Mouse (Mus musculus): Measurements from ENCODE around the gene Rabep2.

The Rabep2 gene

GRCm38 (mm10) chr7:126448481-126448880, 19.9 kb downstream of the Rabep2 start:
- H3K27me3 ChIP-seq (ENCODE audit: control insufficient read depth, insufficient read depth, low read length, poor library complexity, severe bottlenecking): no peaks in the 10 kb centered on the region
- DNase-seq (ENCODE audit: low read depth, low spot score): no peak
- peaks cover 13% of the 10 kb centered on the region for H3K36me3 ChIP-seq (ENCODE audit: control insufficient read depth, insufficient read depth, low read length, poor library complexity, severe bottlenecking)

GRCm38 (mm10) chr7:126449991-126450390, 21.4 kb downstream of the Rabep2 start:
- DNase-seq (ENCODE audit: low read depth, low spot score): no peak
- H3K36me3 ChIP-seq (ENCODE audit: control insufficient read depth, insufficient read depth, low read length, poor library complexity, severe bottlenecking): peaks cover 8% of the 10 kb centered on the region
- no peaks in the 10 kb centered on the region for H3K27me3 ChIP-seq (ENCODE audit: control insufficient read depth, insufficient read depth, low read length, poor library complexity, severe bottlenecking)

DNA sequence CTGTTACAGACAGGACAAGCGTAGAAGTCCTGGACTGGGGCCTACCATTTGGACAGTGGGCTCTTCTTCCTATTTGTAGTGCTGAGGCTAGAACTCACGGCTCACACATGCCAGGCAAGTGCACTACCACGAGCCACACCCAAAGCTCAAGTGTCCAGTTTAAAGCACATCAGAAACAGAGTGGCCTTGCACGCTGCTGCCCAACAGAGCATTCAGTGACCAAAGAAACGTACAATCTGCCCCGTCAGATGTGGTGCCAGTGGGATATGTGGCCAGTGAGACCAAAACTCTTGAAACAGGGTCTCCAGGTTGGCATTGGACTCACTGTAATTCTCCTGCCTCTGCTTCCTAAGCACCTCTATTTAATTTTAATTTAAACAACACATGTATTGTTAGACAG, 22.1 kb downstream of the Rabep2 start:
- Histone ChIP-seq H3K27me3 (ENCODE audit: control insufficient read depth, insufficient read depth, low read length, poor library complexity, severe bottlenecking) (no peaks in the 10 kb centered on the region), H3K36me3 (ENCODE audit: control insufficient read depth, insufficient read depth, low read length, poor library complexity, severe bottlenecking) (peaks cover 2% of the 10 kb centered on the region; the same call in 1 of the 2 replicates)
- no peak for DNase-seq (ENCODE audit: low read depth, low spot score)

- no peaks in the 10 kb centered on the region for H3K36me3 ChIP-seq (ENCODE audit: control insufficient read depth, insufficient read depth, low read length, poor library complexity, severe bottlenecking)
- no peaks in the 10 kb centered on the region for H3K27me3 ChIP-seq (ENCODE audit: control insufficient read depth, insufficient read depth, low read length, poor library complexity, severe bottlenecking)
- DNase-seq (ENCODE audit: low read depth, low spot score): no peak
These were observed 23.7 kb downstream of the Rabep2 start for GRCm38 (mm10) chr7:126452244-126452643.

- DNase-seq (ENCODE audit: low read depth, low spot score): no peak
- Histone ChIP-seq H3K36me3 (ENCODE audit: control insufficient read depth, insufficient read depth, low read length, poor library complexity, severe bottlenecking) (no peaks in the 10 kb centered on the region), H3K27me3 (ENCODE audit: control insufficient read depth, insufficient read depth, low read length, poor library complexity, severe bottlenecking) (no peaks in the 10 kb centered on the region)
These were observed 25.3 kb downstream of the Rabep2 start for GRCm38 (mm10) chr7:126453861-126454260.

- DNase-seq (ENCODE audit: low read depth, low spot score): no peak
These were observed 26.7 kb downstream of the Rabep2 start for GRCm38 (mm10) chr7:126455242-126455641.

GRCm38 (mm10) chr7:126456382-126457266, 28.1 kb downstream of the Rabep2 start:
- Histone ChIP-seq H3K27me3 (ENCODE audit: control insufficient read depth, insufficient read depth, low read length, poor library complexity, severe bottlenecking) (no peaks in the 10 kb centered on the region), H3K36me3 (ENCODE audit: control insufficient read depth, insufficient read depth, low read length, poor library complexity, severe bottlenecking) (no peaks in the 10 kb centered on the region)
- DNase-seq (ENCODE audit: low read depth, low spot score): no peak

More at GRCm38 (mm10) chr7:126455242-126455641, 26.7 kb downstream of the Rabep2 start:
- Histone ChIP-seq H3K27me3 (ENCODE audit: control insufficient read depth, insufficient read depth, low read length, poor library complexity, severe bottlenecking) (no peaks in the 10 kb centered on the region), H3K36me3 (ENCODE audit: control insufficient read depth, insufficient read depth, low read length, poor library complexity, severe bottlenecking) (no peaks in the 10 kb centered on the region)

DNA sequence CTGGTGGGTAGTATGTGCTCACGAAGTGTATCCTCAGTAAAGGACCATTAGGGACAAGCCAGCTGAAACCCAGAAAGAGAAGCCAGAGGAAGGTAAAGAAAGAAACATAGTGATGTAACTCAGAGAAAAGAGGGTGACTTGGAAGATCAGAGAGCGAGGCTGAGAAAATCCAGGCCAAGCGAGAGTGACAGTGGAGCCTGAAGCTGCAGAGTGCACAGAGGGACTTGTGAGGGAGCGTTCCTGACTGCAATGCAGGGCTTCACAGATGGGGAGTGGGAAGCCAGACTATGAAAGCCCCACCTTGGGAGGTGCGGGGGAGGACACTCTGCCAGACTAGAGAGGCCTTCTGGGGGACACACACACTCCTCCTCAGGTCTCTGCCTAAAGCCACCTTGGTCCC, 29.7 kb downstream of the Rabep2 start:
- DNase-seq (ENCODE audit: low read depth, low spot score): no peak
- Histone ChIP-seq H3K36me3 (ENCODE audit: control insufficient read depth, insufficient read depth, low read length, poor library complexity, severe bottlenecking) (no peaks in the 10 kb centered on the region), H3K27me3 (ENCODE audit: control insufficient read depth, insufficient read depth, low read length, poor library complexity, severe bottlenecking) (no peaks in the 10 kb centered on the region)

GRCm38 (mm10) chr7:126458844-126459618, 30.5 kb downstream of the Rabep2 start:
- DNase-seq (ENCODE audit: low read depth, low spot score): no peak
- Histone ChIP-seq H3K36me3 (ENCODE audit: control insufficient read depth, insufficient read depth, low read length, poor library complexity, severe bottlenecking) (no peaks in the 10 kb centered on the region), H3K27me3 (ENCODE audit: control insufficient read depth, insufficient read depth, low read length, poor library complexity, severe bottlenecking) (no peaks in the 10 kb centered on the region)

GRCm38 (mm10) chr7:126460623-126461399, 32.3 kb downstream of the Rabep2 start:
- no peak for DNase-seq (ENCODE audit: low read depth, low spot score)
- no peaks in the 10 kb centered on the region for H3K27me3 ChIP-seq (ENCODE audit: control insufficient read depth, insufficient read depth, low read length, poor library complexity, severe bottlenecking)

GRCm38 (mm10) chr7:126461626-126462025, 33.1 kb downstream of the Rabep2 start:
- Histone ChIP-seq H3K27me3 (ENCODE audit: control insufficient read depth, insufficient read depth, low read length, poor library complexity, severe bottlenecking) (no peaks in the 10 kb centered on the region), H3K36me3 (ENCODE audit: control insufficient read depth, insufficient read depth, low read length, poor library complexity, severe bottlenecking) (no peaks in the 10 kb centered on the region; the same call in 1 of the 2 replicates)
- DNase-seq (ENCODE audit: low read depth, low spot score): no peak

More at GRCm38 (mm10) chr7:126460623-126461399, 32.3 kb downstream of the Rabep2 start:
- H3K36me3 ChIP-seq (ENCODE audit: control insufficient read depth, insufficient read depth, low read length, poor library complexity, severe bottlenecking): no peaks in the 10 kb centered on the region

GRCm38 (mm10) chr7:126463004-126463403, 34.4 kb downstream of the Rabep2 start, which contains the start of gene Atp2a1:
Gene Atp2a1, minus strand, starts transcription at chr7:126463108.
- no peak for DNase-seq (ENCODE audit: low read depth, low spot score)
- H3K36me3 ChIP-seq (ENCODE audit: control insufficient read depth, insufficient read depth, low read length, poor library complexity, severe bottlenecking): peaks cover 5% of the 10 kb centered on the region
- H3K27me3 ChIP-seq (ENCODE audit: control insufficient read depth, insufficient read depth, low read length, poor library complexity, severe bottlenecking): no peaks in the 10 kb centered on the region

DNA sequence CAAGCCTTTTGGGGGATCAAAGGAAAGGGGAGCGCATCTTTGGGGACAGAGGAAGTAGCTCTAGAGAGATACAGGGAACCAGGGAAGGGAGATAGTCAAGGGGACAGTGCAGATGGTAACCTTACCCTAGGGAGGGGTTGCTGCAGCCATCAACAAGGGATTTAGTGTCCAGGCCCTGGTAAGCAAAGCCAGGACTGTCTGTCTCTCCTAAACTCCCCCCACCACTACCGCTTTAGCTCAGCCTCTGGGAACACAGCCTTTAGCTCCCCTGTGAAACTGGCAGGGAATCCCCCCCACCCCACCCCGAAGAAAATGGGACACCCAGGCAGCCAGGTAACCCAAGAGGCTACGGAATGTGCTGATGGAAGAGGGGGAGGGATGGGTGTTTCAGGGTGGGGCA, 35.0 kb downstream of the Rabep2 start:
- no peak for DNase-seq (ENCODE audit: low read depth, low spot score)
- H3K36me3 ChIP-seq (ENCODE audit: control insufficient read depth, insufficient read depth, low read length, poor library complexity, severe bottlenecking): peaks cover 5% of the 10 kb centered on the region

GRCm38 (mm10) chr7:126464121-126464520, 35.6 kb downstream of the Rabep2 start:
- no peak for DNase-seq (ENCODE audit: low read depth, low spot score)
- no peaks in the 10 kb centered on the region for H3K27me3 ChIP-seq (ENCODE audit: control insufficient read depth, insufficient read depth, low read length, poor library complexity, severe bottlenecking)
- H3K36me3 ChIP-seq (ENCODE audit: control insufficient read depth, insufficient read depth, low read length, poor library complexity, severe bottlenecking): peaks cover 5% of the 10 kb centered on the region

More for the DNA sequence above, 35.0 kb downstream of the Rabep2 start:
- H3K27me3 ChIP-seq (ENCODE audit: control insufficient read depth, insufficient read depth, low read length, poor library complexity, severe bottlenecking): no peaks in the 10 kb centered on the region
